Mouse (Mus musculus) bone marrow macrophage, adult 2 months (primary cell): ENCODE data around the gene Mob1b.

Source experiments
- CTCF ChIP-seq: IDR thresholded peaks from 2 replicates; pipeline ENCODE4 v1.5.1; 2012; ENCODE audit warnings: low read depth, mild to moderate bottlenecking, low read length, moderate library complexity
- POLR2A ChIP-seq: IDR thresholded peaks from 2 replicates; pipeline ENCODE4 v1.6.1; 2012; ENCODE audit warnings: mild to moderate bottlenecking, low read depth, low read length, borderline replicate concordance

DNA sequence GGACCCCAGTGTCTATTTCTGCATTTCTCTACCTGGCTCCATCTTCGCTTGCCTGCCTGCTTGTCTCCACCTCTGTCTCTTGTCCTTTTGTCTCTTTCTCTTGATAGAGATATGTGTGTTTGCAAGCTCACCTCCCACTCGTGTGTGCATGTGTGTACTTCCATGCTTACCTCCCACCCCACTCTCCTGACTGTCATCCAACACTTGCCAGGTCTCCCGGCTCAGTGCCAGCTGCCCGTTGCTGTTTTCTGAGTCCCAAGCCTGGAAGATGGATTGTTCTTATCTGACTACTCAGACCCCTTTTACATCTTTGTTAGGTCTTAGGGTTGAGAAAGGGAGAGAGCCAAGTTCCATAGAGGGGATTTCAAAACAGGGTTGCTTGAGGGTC is 1.6 kb downstream of the Mob1b start:
- TF ChIP-seq CTCF (no peak), POLR2A (no peak)
